Mouse (Mus musculus) cerebellum, postnatal 36 days (tissue): ENCODE measurements around the gene Atxn2.
"Not testable (repeated sequence)": the region's sequence is repeated elsewhere in the genome, so short reads cannot be mapped to it uniquely, and the experiment has no call there.

Source experiments
- DNase-seq, 2 experiments: peaks; one replicate each; pipeline ENCODE4 v3.0.0; 2021 to 2022; ENCODE audit warnings: mixed read lengths in 2 of 2

The Atxn2 gene

DNA sequence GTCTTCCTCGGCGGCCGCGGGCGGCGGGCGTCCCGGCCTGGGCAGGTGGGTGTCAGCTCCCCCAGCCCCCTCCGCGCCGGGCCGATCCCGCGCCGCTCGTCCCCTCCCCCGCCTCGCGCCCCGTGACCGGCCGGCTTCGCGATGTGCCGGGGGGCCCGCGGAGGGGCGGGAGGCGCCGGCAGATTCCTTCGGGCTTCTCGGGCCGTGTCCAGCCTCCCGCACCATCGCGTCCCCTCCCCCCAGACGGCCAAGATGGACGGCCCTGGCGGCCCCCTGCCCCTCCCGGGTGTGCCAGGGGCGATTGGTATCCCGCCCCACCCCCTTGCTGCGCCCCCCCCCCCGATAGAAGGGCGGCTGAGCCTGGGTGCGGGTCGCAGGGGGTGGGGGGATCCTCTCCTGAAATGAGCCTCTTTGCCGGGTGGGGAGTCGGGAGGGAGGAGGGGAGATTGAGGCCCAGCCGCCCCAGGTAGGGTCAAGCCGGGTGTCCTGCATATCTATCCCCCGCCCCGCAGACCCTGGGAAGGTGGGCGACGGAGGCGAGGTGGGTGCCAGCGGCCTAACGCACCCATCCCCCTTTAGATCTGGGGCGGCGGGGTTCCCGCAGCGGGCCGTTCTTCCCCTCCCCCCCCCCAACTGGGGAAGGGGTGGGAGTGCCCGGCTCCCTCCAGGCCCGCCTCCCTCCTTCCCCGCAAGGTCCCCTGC is 1.2 kb downstream of the Atxn2 start:
- DNase-seq: peak; percentile 32 to 50

DNA sequence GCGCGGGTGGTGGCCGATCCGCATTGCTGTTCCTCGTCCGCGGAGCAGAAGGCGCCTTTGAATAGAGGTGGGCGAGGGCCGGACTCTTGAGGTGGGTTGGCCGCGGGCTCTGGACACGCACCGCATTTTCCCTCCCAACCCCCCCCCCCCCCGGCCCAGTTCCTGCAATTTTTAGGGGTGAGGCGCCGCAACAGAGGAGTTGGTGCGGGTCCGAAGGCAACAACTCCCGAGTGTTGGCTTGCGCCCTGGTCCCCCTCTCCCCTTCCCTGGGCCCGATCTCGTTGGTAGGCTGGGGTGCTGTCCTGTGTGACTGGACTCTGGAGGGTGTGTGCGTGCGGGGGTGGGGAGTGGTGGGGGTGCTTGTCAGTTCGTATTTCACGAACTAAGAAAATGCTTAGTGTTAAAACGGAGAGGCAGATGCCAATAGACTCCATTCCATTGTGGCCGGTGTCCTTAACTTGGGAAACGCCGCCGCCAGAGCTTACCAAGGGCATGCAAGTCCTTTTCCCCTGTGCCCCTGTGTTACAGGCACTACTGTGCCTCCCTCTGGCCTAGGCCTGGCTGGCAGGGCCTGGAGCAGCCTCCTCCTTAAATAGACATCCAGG is 1.9 kb downstream of the Atxn2 start:
- peak; percentile 39 to 46 for DNase-seq

- DNase-seq: no peak
These were observed 3.2 kb downstream of the Atxn2 start for GRCm38 (mm10) chr5:121714331-121714730.

DNA sequence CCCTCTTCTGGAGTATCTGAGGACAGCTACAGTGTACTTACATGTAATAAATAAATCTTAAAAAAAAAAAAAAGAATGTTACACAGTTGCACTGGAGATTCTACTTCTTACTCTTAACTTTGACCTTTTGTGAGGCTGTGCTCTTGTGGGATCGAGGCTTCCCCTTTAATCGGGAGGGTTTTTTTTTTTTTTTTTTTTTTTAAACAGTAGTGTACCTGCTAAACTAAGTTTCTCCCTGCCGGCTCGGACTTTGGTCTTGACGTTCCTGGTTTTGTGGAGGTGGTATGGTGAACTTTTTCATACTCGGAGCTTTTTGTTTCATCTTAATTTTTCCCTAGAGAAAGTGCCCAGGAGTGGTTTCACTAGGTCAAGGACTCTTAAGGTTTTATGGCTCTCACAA is 3.8 kb downstream of the Atxn2 start:
- DNase-seq: no peak

DNA sequence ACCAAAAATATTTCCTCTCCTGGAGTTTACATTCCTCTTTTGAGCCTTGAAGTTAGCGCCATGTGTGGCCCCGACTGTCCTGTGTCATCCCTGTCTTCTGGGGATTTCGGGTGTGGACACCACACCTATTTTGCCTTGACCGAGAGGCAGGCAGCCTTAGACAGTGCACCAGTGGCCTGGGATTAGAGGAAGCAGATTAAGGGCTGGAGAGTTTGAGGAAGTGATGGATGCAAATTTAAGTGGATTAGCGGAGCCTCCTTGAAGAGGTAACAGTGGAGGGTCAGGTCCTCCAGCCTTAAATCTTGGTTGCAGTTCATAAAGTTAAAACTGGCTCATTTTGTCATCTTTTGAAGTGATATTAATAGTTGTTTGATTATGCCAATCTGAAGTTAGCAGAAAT is 7.3 kb downstream of the Atxn2 start:
- DNase-seq: no peak

- DNase-seq: no peak
These were observed 9.9 kb downstream of the Atxn2 start for GRCm38 (mm10) chr5:121720888-121721585.

DNA sequence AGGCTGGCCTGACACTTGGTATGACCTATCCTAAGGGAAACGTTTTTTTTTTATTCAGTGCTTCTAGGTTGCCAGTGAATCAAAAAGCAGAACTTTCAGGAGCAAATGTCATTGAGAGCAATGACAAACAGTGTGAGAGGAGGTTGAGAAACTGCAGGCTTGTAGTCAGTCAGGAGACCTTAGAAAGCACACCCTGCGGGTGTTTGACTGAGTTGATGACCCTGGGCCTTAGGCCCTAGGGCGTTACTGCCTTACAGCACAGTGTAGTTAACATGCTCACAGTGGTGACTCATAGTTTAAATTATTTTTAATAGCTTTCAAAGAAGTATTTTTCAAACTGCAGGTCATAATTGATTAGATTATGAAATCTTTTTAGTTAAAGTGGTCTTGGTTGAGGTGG is 10.7 kb downstream of the Atxn2 start:
- no peak for DNase-seq

DNA sequence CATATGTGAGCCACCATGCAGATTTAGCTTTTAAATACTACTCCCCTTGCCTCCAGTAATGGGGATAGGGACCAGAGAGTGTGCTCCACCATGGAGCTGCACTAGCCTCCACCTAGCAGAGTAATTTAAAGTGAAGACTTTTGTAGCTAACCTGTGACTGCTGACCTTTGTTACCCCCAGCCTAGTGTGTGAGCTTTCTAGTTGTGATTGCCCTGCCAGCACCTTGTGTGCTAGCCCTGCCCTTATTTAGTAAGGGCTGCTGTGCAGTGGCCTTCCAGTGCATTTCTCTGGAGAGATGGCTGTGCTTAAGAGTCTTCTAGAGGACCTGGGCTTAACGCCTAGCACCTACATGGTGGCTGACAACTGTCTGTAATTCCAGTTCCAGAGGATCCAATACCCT is 13.5 kb downstream of the Atxn2 start:
- no peak for DNase-seq

- DNase-seq: no peak
These were observed 18.9 kb downstream of the Atxn2 start for GRCm38 (mm10) chr5:121730057-121730456.

DNA sequence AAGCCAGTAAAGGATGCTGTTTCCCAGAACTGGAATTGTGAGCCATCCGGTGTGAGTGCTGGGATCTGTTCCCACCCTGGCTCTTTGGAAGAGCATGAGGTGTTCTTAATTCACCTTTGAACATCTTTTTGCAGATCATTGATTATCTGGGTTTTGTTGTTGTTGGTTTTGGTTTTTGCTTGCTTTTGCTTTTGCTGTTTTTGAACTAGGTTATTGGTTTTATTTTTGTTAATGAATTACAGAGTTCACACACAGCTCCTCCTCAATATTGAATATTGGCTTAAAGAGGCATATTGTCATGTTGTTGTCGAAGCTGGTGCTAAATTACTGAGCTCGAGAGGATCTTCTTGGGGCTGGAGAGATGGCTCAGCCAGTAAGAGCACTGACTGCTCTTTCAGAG is 25.5 kb downstream of the Atxn2 start:
- DNase-seq: no peak

GRCm38 (mm10) chr5:121738162-121738561 is 27.0 kb downstream of the Atxn2 start:
- not testable (repeated sequence) for DNase-seq

DNA sequence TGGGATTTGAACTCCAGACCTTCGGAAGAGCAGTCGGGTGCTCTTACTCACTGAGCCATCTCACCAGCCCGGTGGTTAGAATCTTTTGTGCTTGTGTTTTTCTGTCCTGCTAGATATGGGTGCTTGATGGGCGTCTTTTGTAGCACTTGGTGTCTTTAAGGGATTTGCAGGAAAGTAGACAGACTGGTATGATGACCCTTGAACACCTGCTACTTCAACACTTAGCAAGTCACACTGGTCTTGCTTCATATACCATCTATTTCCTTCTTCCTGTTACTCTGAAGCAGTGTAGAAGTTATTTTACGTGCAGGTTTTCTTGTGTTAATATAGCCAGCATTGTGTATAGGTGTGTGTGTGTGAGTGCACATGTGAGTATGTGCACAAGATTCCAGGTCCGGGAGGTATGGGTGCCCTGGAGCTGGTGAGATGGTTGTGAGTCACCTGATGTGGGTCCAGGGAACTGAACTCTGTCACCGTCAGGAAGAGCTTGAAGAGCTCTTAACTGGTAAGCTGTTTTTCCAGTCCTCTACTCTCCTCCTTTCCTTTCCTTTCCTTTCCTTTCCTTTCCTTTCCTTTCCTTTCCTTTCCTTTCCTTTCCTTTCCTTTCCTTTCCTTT is 27.5 kb downstream of the Atxn2 start:
- no peak for DNase-seq

- no peak for DNase-seq
These were observed 29.4 kb downstream of the Atxn2 start for GRCm38 (mm10) chr5:121740516-121740915.

DNA sequence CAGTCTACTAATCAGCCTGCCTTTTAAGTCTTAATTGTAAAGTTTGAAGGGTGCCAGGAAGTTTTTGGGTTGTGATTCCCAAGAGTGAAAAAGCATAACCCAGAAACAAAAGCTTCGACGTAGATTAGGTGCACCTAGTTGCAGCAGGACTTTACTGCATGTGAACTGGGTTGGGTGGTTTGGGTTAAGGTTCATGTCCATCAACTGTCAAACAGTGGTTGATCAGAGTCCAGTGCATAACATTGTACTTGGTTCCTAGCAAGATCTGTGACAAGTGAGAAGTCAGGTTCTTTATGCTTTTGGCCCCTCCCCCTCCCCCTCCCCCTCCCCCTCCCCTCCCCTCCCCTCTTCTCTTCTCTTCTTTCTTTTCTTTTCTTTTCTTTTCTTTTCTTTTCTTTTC is 31.8 kb downstream of the Atxn2 start:
- DNase-seq: no peak

GRCm38 (mm10) chr5:121747884-121748594 is 36.9 kb downstream of the Atxn2 start:
- not testable (repeated sequence) for DNase-seq

DNA sequence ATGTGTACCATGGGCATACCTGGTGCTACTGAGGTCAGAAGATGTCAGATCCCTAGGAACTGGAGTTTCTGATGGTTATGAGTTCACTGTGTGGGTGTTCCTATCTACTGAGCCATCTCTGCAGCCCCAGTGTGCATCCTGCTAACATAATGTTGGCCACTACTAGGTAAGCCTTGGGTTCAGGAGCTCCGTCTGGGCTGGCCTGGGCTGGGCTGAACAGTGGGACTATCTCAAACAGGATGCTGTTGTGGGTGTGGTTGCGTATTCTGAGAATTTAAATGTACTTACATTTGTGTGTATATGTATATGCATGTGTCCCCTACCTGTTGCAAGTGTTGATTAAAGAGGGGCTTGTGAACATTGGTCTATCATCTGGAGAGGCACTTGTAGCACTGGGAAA is 38.5 kb downstream of the Atxn2 start:
- no peak for DNase-seq

DNA sequence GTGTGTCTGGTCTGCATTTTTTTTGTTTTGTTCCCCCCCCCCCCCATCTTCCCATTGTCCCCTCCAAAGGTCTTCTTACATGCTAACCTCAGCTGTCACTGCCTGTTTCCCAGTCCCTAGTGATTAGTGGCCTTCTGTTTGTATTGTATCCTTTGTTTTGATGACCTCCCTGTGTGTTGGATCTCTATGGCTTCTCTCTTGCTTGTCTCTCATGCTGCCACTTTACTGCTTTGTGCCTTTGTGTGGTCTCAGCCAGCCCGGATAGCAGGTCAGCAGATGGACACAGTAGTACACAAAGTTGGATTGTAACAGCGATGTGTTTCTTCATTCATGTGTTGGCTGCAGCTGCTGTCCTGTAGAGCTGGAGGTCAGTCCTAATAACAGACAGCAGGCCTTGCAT is 46.8 kb downstream of the Atxn2 start:
- DNase-seq: no peak

DNA sequence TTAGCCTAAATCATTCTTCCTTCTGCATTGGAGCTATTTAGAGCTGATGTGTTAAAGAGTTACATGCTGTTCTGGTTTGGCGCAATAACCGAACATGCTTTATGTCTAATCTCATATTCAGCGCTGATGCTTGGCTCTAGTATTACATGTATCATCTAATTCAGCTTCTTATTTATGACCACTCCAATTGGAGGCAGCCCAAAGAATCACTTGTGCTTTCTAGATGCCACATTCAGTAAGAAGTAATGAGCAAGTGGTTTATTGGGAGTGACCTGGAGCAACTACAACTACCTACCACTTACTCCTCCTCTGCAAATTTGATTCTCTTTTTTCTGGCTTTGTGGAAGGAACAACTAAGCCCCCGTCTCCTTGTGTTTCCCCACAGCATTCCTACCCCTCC is 47.2 kb downstream of the Atxn2 start:
- DNase-seq: no peak

GRCm38 (mm10) chr5:121759921-121760320 is 48.8 kb downstream of the Atxn2 start:
- DNase-seq: no peak

DNA sequence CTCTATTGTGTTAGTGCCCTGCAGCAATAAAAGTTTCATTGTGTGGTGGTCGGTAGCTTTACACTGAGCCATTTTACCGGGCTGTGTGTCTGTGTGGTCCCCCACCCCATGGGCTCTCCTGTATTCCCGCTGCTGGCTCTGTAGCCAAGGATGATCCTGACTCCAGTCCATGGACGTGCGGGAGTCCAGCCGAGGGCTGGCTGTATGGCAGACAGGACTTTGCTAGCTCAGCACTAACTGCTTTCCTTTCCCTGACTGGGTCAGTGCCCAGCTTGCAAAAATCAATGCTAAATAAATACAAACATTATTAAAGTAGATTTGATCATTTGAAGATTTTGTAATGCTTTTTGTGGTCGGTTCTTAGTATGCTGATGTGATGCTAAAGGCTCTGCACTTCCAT is 50.3 kb downstream of the Atxn2 start:
- peak in 1 of 2 experiments; percentile 21 for DNase-seq

DNA sequence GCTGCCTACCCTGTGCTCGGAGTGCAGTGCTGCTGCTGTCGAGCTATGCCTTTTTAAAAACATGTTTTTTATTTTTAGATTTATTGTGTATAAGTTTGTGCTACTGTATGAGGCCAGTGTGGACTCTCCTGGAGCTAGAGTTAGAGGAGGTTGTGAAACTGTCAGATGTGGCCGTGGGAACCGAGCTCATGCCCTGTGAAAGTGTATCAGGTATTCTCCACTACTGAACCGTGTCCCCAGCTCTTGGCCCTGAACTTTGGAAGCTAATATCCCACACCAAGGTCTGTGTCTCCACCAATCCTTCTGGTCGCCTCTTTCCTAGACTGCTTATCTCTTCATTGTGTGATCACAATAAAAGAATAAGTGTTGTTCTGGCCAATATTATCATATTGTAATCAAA is 51.8 kb downstream of the Atxn2 start:
- DNase-seq: no peak

DNA sequence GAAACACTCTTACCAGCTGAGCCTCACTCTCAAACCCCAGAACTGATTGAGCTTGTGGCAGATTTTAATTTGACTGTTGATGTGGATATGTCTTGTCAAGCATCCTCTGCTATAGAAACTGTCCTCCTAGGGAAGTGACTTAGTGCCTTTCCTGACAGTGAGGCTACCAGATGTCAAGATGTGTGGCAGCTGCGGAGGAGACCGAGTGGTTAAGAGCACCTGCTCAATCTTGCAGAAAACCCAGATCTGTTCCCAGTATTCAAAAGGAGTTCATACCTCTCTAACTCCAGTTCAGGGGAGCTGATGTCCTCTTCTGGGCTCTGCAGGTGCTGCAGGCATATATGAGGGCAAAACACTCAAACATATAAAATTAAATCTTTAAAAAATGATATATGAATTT is 53.9 kb downstream of the Atxn2 start:
- DNase-seq: no peak
